Mouse (Mus musculus): ENCODE results near the gene Slirp. TPM values are rescaled to one million over a fixed set of nuclear protein-coding genes. Genes with fewer than 3 reads are reported as not detected.

The Slirp gene
- polyA plus RNA-seq, 1 experiment = not detected

DNA sequence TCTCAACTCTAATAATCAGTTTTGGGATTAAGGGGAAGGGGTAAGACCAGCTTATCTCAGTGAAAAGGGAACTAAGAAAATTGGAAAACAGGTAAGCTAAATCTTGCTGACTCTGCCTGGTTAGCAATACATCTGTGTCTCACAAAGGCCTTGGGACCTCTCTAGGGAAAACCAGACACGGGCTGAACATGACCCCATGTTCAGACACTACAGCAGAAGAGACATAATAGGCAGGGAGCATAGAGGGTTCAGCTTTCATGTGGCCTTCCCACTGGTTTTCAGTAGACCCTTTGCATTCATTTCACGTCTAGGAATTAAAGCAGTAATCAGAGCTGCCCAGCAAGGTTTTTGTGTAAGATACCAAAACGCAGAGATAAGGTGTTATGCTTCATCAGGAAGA lies 19.2 kb upstream of the Slirp start:
- WGBS = 36% methylated on average over 3 of the region's 3 CpGs
- H3K4me3 ChIP-seq (ENCODE audit: insufficient read depth, low read depth, low read length) = no peak overlapping the region
- no peak for TF ChIP-seq CTCF (IDR thresholded peaks at IDR 0.05; ENCODE audit: insufficient read depth, low read depth, low read length)
- TF ChIP-seq POLR2A (IDR thresholded peaks at IDR 0.05; ENCODE audit: insufficient read depth, low read depth, low read length) = no peak
- H3K27ac ChIP-seq (ENCODE audit: insufficient read depth, low read depth, low read length) = no peak overlapping the region
- H3K4me1 ChIP-seq (ENCODE audit: control insufficient read depth, insufficient read depth, low read length) = no peaks in the 10 kb centered on the region

DNA sequence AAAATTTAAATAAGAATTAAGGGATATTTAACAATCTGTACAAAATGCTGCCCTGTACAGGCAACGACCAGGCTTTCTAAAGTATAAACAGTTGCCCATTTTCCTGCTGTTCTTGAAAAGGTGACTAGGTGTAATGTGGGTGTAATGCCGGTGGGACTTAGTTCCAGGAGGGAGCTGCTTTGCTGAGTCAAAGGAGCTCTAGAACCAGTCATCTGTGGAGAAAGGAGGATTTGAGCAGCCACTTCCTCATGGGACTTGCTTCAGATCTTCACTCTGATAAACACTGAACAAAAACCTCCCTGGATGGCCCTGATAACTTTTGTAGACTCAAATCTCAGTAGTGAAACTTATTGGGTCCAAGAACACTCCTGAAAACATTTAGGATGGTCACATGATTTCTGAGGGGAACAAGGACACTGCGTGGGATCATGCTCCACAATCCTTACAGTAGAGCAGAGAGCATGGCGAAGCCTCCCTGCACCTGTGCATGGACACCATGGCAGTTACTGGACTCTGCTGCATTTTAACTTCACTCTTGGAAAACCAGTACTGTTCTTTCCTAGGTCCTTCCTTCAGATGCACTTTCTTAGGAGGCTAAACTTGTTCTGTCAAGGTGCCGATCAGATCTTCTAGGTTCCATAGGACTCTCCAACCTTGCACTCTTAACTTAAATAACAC lies 17.2 kb upstream of the Slirp start:
- H3K4me3 ChIP-seq (ENCODE audit: insufficient read depth, low read depth, low read length) = no peak overlapping the region
- 79% methylated on average over 5 of the region's 5 CpGs for WGBS
- no peak overlapping the region for H3K27ac ChIP-seq (ENCODE audit: insufficient read depth, low read depth, low read length)
- H3K4me1 ChIP-seq (ENCODE audit: control insufficient read depth, insufficient read depth, low read length) = no peaks in the 10 kb centered on the region
- TF ChIP-seq POLR2A (IDR thresholded peaks at IDR 0.05; ENCODE audit: insufficient read depth, low read depth, low read length) = no peak
- TF ChIP-seq CTCF (IDR thresholded peaks at IDR 0.05; ENCODE audit: insufficient read depth, low read depth, low read length) = no peak

DNA sequence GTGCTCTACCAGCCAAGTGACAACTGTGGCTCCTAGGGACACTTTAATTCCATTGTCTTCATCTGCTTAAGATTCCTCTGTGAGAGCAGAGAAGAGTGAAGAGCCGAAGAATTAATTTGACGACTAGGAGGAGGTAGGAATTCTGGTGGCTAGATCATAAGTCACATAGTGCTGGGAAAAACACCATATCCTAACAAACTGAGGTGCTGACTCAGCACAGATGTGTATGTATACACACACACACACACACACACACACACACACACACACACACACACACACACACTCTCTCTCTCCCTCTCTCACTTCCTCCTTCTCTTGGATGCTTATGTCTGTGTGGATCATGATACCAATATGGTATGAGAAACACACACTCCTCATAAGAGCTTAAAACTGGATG lies 15.4 kb upstream of the Slirp start:
- TF ChIP-seq POLR2A (IDR thresholded peaks at IDR 0.05; ENCODE audit: insufficient read depth, low read depth, low read length) (no peak), CTCF (IDR thresholded peaks at IDR 0.05; ENCODE audit: insufficient read depth, low read depth, low read length) (no peak)
- H3K4me3 ChIP-seq (ENCODE audit: insufficient read depth, low read depth, low read length) = no peak overlapping the region
- no peaks in the 10 kb centered on the region for H3K4me1 ChIP-seq (ENCODE audit: control insufficient read depth, insufficient read depth, low read length)
- H3K27ac ChIP-seq (ENCODE audit: insufficient read depth, low read depth, low read length) = no peak overlapping the region
- WGBS = 83% methylated on average over 2 of the region's 2 CpGs

DNA sequence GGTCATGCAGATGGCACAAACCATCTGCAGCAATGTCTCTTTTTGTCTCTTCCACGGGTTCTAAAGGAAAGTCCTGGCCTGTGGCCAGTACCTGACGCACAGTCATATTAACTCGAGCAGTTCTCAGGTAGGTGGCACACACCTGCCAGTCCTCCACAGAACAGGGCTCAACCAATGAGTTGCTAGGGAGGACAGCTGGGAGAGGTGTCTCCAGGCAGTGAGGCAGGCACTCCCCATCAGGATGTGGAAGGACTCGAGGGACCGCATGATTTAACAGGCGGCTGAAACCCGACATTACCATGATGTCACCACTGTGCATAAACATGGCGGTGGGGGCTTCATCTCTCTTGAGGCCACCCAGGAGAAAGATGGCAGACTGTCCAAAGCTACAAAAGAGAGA lies 14.8 kb upstream of the Slirp start:
- H3K4me3 ChIP-seq (ENCODE audit: insufficient read depth, low read depth, low read length) = no peak overlapping the region
- no peaks in the 10 kb centered on the region for H3K4me1 ChIP-seq (ENCODE audit: control insufficient read depth, insufficient read depth, low read length)
- no peak overlapping the region for H3K27ac ChIP-seq (ENCODE audit: insufficient read depth, low read depth, low read length)
- TF ChIP-seq CTCF (IDR thresholded peaks at IDR 0.05; ENCODE audit: insufficient read depth, low read depth, low read length) = no peak
- no peak for TF ChIP-seq POLR2A (IDR thresholded peaks at IDR 0.05; ENCODE audit: insufficient read depth, low read depth, low read length)
- WGBS = 72% methylated on average over 8 of the region's 8 CpGs

DNA sequence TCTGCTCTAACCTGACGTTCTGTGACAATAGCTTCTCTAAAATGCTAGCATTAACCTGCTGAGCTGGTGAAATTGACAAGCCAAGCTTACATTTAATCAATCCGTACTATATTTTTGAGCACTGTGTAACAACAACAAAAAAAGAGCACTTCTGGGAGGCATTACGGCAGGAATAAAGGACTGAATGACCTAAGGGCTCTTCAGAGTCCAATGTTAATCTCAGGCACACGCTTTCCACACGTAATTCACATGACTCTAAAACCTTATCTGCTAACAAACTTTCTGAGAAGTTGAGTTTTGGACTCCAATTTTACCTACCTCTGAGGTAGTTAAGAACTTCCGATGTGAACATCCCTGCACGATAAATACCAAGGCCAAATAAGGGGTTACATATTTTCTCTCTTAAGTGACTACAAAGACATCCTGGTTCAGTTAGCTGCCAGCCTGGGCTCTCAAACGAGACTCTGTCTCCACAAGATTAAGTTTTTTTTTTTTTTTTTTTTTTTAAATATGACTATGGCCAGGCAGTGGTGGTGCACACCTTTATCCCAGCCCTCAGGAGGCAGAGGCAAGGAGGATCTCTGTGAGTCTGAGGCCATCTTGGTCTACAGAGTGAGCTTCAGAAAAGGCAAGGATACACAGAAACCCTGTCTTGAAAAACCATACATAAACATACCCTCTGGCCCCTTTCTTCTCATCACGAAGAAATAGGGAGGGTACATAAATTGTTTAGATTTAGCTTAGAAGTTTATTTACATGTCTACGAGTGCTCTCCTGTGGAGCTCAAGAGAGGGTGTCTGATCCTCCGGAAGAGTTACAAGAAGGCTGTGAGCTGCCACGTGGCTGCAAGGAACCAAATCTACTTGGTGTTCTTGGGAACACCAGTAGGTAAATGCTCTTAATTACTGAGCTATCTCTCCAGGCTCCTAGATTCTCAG lies 1.2 kb upstream of the Slirp start:
- peaks cover 3% of the 10 kb centered on the region; the same call in 1 of the 2 replicates for H3K4me1 ChIP-seq (ENCODE audit: control insufficient read depth, insufficient read depth, low read length)
- TF ChIP-seq CTCF (IDR thresholded peaks at IDR 0.05; ENCODE audit: insufficient read depth, low read depth, low read length) = no peak
- no peak for TF ChIP-seq POLR2A (IDR thresholded peaks at IDR 0.05; ENCODE audit: insufficient read depth, low read depth, low read length)
- peak overlapping the region; percentile 82 for H3K4me3 ChIP-seq (ENCODE audit: insufficient read depth, low read depth, low read length)
- WGBS = 20% methylated on average over 12 of the region's 12 CpGs
- no peak overlapping the region for H3K27ac ChIP-seq (ENCODE audit: insufficient read depth, low read depth, low read length)

DNA sequence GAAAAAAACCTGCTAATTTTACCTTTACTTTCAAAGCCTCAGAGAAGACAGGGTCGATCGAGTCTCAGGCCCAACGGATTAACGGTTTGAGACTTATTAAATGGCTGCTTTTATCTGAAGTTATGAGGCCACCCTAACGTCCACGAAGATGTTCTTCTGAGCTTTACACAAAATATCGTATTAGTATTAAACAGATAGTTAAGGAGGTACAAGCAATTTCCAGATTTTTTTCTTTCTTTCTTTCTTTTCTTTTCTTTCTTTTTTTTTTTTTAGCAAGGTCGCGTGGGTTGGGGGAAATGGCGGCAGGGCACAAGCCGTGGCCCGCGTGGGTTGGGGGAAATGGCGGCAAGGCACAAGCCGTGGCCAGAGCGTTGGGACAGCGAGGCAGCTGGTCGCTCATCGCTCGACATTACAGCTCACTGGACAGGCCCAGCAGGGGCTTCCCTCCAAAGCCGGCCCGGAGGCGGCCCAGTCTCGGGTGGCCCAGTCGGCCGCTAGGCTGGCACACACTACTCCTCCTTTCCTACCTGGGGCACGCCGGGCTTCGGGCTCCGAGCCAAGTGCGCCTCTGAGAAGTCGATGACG lies 489 bp upstream of the Slirp start:
- TF ChIP-seq POLR2A (IDR thresholded peaks at IDR 0.05; ENCODE audit: insufficient read depth, low read depth, low read length) (no peak), CTCF (IDR thresholded peaks at IDR 0.05; ENCODE audit: insufficient read depth, low read depth, low read length) (no peak)
- under 1% methylated on average over 33 of the region's 33 CpGs for WGBS
- peaks cover 3% of the 10 kb centered on the region; the same call in 1 of the 2 replicates for H3K4me1 ChIP-seq (ENCODE audit: control insufficient read depth, insufficient read depth, low read length)
- H3K4me3 ChIP-seq (ENCODE audit: insufficient read depth, low read depth, low read length) = peak overlapping the region; percentile 82
- peak overlapping the region; percentile 16; the same call in 1 of the 2 replicates for H3K27ac ChIP-seq (ENCODE audit: insufficient read depth, low read depth, low read length)

DNA sequence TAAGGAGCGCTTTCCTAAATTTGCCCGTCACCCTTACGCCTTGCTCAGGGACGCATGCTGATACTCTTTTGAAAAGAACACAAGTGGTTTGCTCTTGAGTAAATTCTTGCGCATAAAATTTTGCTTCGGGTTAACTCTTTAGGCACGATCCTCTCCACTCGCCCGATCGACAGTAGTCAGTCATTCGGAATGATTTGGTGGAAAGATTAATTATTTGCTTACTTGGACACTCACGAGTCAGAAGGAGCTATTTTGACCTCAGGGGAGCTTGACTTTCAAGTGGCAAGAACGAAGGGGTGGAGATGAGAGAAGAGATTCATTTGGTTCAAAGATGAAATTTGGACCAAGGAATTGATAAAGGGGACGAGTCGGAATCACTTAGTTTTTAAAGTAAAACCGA lies 515 bp downstream of the Slirp start:
- H3K27ac ChIP-seq (ENCODE audit: insufficient read depth, low read depth, low read length) = no peak overlapping the region
- WGBS = 4% methylated on average over 16 of the region's 16 CpGs
- TF ChIP-seq POLR2A (IDR thresholded peaks at IDR 0.05; ENCODE audit: insufficient read depth, low read depth, low read length) (no peak), CTCF (IDR thresholded peaks at IDR 0.05; ENCODE audit: insufficient read depth, low read depth, low read length) (no peak)
- H3K4me1 ChIP-seq (ENCODE audit: control insufficient read depth, insufficient read depth, low read length) = peaks cover 3% of the 10 kb centered on the region; the same call in 1 of the 2 replicates
- H3K4me3 ChIP-seq (ENCODE audit: insufficient read depth, low read depth, low read length) = peak overlapping the region; percentile 37

DNA sequence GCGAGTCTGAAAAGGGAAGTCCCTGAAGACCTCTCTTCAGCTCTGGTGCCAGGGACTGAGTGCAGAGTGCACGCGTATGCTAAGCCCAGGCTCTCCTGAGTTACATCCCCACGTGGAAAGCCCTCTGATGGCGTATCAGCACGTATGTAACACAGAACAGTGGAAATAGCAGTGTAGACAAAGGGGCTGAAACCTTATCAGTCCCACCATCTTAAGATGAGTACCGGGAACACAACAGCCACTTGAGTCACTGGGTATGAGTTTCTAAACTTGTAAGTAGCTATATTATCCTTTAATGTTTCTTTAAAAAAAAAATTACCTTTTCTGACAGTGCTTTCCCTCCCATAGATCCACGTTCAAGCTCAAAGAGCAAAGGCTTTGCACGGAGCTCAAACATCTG lies 5.8 kb downstream of the Slirp start:
- H3K27ac ChIP-seq (ENCODE audit: insufficient read depth, low read depth, low read length) = no peak overlapping the region
- WGBS = 92% methylated on average over 9 of the region's 9 CpGs
- no peak overlapping the region for H3K4me3 ChIP-seq (ENCODE audit: insufficient read depth, low read depth, low read length)
- TF ChIP-seq CTCF (IDR thresholded peaks at IDR 0.05; ENCODE audit: insufficient read depth, low read depth, low read length) (no peak), POLR2A (IDR thresholded peaks at IDR 0.05; ENCODE audit: insufficient read depth, low read depth, low read length) (no peak)
- peaks cover 3% of the 10 kb centered on the region; the same call in 1 of the 2 replicates for H3K4me1 ChIP-seq (ENCODE audit: control insufficient read depth, insufficient read depth, low read length)
